Mouse (Mus musculus) neural tube, embryonic 15.5 days (tissue): ENCODE measurements around the gene Mlh3. TPM values are rescaled to one million over a fixed set of nuclear protein-coding genes. Genes with fewer than 3 reads are reported as not detected.

Source experiments
- ATAC-seq: fragments of 200-750 bp; cut with Nextera tagmentation; 2 replicates; pipeline ENCODE4 v1.8.0; 2017; ENCODE audit warnings: mild to moderate bottlenecking, moderate TSS enrichment, moderate library complexity; ENCODE audit not compliant: low FRiP score
- H3K27ac ChIP-seq: fragments of 300-500 bp; sonication (generic); replicated peaks from 2 replicates; pipeline ENCODE4 v1.5.1; 2015; ENCODE audit warnings: mild to moderate bottlenecking, inconsistent platforms
- H3K27me3 ChIP-seq: fragments of 300-500 bp; sonication (generic); replicated peaks from 2 replicates; pipeline ENCODE4 v1.6.1; 2015; ENCODE audit warnings: inconsistent platforms
- H3K36me3 ChIP-seq: fragments of 300-500 bp; sonication (generic); 2 replicates; pipeline ENCODE4 v1.6.1; 2015; ENCODE audit warnings: inconsistent platforms
- H3K4me1 ChIP-seq: fragments of 300-500 bp; sonication (generic); 2 replicates; pipeline ENCODE4 v1.6.1; 2015; ENCODE audit warnings: inconsistent platforms
- H3K4me2 ChIP-seq: fragments of 300-500 bp; sonication (generic); 2 replicates; pipeline ENCODE4 v1.6.1; 2015; ENCODE audit warnings: inconsistent platforms, mild to moderate bottlenecking, moderate library complexity
- H3K4me3 ChIP-seq: fragments of 300-500 bp; sonication (generic); replicated peaks from 2 replicates; pipeline ENCODE4 v1.5.1; 2015; ENCODE audit warnings: mild to moderate bottlenecking, inconsistent platforms
- H3K9ac ChIP-seq: fragments of 300-500 bp; sonication (generic); replicated peaks from 2 replicates; pipeline ENCODE4 v1.6.1; 2015; ENCODE audit warnings: mild to moderate bottlenecking, inconsistent platforms
- H3K9me3 ChIP-seq: fragments of 300-500 bp; sonication (generic); replicated peaks from 2 replicates; pipeline ENCODE4 v1.6.1; 2016; ENCODE audit warnings: inconsistent platforms
- WGBS: fragments of 180-500 bp; shearing (Covaris S2); methylation state at CpG from one replicate; pipeline ENCODE4 v1.1.7; 2015; ENCODE audit warnings: mixed read lengths; 5-methylcytosine and 5-hydroxymethylcytosine counted together
- polyA plus RNA-seq: library from polyadenylated mRNA; unstranded; fragments of >200 nt; fragmentation: Nextera tagmentation; extraction: Ambion mirVana; gene quantifications from 2 replicates; pipeline ENCODE4 v1.2.1, GENCODE M21; 2015

Gene Mlh3
- polyA plus RNA-seq, 1 experiment from 2014 or later = 8.5 TPM

DNA sequence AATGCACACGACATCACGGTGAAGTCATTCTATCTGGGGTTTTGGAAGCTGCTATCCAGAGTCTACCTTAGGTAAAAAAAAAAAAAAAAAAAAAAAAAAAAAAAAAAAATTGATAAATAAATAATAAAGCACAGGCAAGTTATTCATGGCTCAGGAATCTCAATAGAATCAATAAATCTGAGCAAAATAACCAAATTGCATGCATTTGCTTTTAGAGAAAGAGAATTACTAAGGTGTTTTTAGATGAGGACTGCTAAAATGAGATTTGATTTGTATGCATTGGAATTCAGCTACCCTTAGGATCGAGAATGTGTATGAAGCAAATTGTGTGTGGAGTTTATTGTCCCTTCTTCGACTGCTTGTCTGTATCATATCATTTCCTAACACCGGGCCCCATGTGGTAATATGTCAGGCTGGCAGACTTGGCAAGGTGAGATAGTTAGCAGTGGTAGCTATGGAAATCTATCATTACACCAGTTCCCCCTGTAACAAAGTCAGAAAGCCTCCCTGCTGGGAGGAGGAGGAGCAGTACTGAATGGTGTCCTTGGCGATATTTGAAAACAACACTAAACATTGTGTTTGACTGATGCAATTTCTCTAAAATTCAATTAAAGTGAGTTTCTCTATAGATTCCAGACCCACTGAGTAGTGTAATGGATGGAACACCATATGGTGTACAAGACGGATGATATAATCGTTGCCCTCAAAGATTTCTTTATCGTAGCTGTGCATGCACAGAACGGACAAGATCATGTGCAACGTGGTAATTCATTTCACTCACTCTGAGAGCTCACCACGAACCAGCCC is 10.6 kb upstream of the Mlh3 start:
- H3K4me2 ChIP-seq = peak overlapping the region; percentile 73
- H3K9me3 ChIP-seq = no peaks in the 10 kb centered on the region
- no peaks in the 10 kb centered on the region for H3K36me3 ChIP-seq
- 0 out of 2 replicates have a peak overlapping the region, but pooled peaks have one; percentile 79 for H3K27ac ChIP-seq
- no peaks in the 10 kb centered on the region for H3K27me3 ChIP-seq
- peak overlapping the region; percentile 64 for H3K4me3 ChIP-seq
- 61% methylated on average over 12 of the region's 12 CpGs for WGBS
- H3K4me1 ChIP-seq = peaks cover 6% of the 10 kb centered on the region
- no peak overlapping the region for H3K9ac ChIP-seq
- ATAC-seq = peak; percentile 23; the same call in 1 of the 2 replicates

DNA sequence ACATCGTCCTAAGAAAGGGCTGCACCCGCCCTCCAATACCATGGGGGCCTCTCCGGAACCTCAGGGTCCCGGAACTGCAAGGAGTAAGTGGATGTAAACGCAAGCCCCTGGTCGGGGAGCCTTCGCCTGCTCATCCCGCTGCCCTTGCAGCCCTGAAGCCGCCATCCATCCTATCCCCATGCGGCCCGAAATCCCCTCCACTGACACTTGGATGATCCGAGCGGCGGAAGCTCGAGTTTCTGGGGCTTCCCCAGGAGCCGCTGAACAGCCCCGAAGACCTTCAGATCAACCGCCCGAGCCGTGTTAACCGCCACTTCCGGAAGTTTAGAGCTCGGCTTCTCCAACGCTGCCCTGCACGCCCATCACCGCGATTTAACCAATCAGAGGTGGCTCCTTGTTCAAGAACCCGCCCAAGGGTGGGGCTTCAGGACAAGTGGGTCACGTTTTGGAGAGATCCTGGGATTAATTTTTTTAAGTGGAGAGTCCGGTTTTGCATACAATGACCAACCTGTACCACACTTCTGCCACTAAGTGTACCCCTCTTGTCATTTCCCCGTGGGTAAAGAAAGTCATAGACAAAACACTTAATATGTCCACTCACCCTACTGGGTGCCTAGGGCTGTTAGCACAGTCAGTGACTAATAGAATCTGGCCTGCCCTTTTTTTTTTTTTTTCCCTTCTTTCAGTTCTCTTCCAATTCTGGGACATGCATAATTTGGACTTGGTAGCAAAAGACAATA is 9.9 kb upstream of the Mlh3 start:
- Histone ChIP-seq H3K4me3 (peak overlapping the region; percentile 64), H3K27ac (peak overlapping the region; percentile 79), H3K27me3 (no peaks in the 10 kb centered on the region), H3K36me3 (no peaks in the 10 kb centered on the region), H3K4me1 (peaks cover 6% of the 10 kb centered on the region), H3K9ac (peak overlapping the region; percentile 73), H3K9me3 (no peaks in the 10 kb centered on the region), H3K4me2 (peak overlapping the region; percentile 73)
- under 1% methylated on average over 31 of the region's 31 CpGs for WGBS
- ATAC-seq = peak; percentile 99

DNA sequence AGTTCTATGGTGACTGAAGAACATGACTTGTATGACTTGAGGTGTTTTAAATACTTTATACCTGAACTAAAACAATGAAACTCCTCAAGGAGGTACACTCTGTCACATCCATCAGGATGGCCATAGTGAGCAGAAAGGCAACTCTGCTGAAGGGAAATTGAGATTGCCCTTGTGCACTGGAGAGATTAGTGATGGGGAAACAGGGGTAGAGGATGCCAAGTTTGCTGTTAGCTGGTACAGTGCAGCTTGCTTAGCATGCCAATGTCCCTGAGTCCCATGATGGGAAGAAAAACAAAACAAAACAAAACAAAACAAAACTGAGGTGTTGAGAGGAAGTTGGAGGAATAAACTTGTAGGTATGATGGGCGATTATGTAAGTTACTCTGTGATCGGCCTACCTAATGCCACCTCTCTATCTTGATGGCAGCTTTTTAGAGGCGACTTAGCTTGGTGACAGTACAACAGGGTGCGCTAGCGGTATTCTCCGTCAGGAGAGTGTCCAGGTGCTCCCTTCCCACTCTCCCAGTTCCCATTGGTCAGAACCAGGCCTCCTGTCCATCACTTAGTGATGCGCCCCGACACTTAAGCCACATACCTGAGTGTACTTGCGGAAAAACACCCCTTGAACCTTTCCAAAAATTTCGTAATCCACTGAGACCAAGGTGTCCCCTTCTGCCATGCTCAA is 9.1 kb upstream of the Mlh3 start:
- Histone ChIP-seq H3K27me3 (no peaks in the 10 kb centered on the region), H3K36me3 (no peaks in the 10 kb centered on the region), H3K4me2 (peak overlapping the region; percentile 73), H3K4me1 (peaks cover 6% of the 10 kb centered on the region), H3K9ac (peak overlapping the region; percentile 73), H3K27ac (peak overlapping the region; percentile 79), H3K4me3 (peak overlapping the region; percentile 64), H3K9me3 (no peaks in the 10 kb centered on the region)
- ATAC-seq = peak; percentile 67; the same call in 1 of the 2 replicates
- 5% methylated on average over 10 of the region's 10 CpGs for WGBS

DNA sequence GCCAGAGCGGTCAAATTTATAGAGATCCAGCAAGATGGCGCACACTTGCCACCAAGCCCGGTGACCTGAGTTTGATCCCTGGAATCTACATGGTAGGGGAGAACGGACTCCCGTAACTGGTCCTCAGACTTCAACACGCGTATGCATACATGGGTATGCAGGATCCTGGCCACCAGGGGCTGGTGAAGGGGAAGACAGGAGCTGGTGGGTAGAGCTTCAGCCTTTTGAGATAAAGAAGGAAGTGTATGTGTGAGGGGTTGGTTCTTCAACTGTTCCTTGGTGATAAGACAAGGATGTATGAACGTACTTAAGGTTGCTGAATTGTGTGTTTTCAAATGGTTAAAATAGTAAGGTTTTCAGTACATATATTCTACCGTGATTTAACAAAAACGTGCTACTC is 8.5 kb upstream of the Mlh3 start:
- Histone ChIP-seq H3K4me1 (peaks cover 6% of the 10 kb centered on the region), H3K4me3 (no peak overlapping the region), H3K9ac (no peak overlapping the region), H3K4me2 (no peak overlapping the region), H3K9me3 (no peaks in the 10 kb centered on the region), H3K27me3 (no peaks in the 10 kb centered on the region), H3K36me3 (no peaks in the 10 kb centered on the region), H3K27ac (no peak overlapping the region)
- no peak for ATAC-seq
- 96% methylated on average over 10 of the region's 10 CpGs for WGBS

DNA sequence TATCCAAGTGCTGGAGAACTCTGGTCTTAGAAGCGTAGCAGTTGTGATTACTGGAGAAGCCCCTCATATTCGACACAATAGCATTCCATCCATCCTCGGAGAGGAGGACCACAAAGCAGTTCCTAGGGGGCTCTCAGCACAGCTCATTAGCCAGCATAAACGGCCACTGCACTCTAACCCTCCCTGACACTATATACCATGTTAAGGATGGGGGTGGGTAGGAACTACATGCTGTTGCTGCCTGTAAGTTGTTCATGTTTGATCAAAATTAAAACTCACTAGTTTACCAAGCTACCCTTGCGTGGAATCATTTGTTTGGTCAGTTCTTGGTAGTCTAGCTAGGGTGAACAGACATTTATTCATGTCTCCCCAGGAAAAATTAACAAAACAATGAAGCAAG is 5.9 kb upstream of the Mlh3 start:
- Histone ChIP-seq H3K36me3 (no peaks in the 10 kb centered on the region), H3K4me1 (peaks cover 6% of the 10 kb centered on the region), H3K27ac (no peak overlapping the region), H3K27me3 (no peaks in the 10 kb centered on the region), H3K9me3 (no peaks in the 10 kb centered on the region), H3K9ac (no peak overlapping the region), H3K4me3 (no peak overlapping the region), H3K4me2 (no peak overlapping the region)
- 64% methylated on average over 5 of the region's 5 CpGs for WGBS
- no peak for ATAC-seq

DNA sequence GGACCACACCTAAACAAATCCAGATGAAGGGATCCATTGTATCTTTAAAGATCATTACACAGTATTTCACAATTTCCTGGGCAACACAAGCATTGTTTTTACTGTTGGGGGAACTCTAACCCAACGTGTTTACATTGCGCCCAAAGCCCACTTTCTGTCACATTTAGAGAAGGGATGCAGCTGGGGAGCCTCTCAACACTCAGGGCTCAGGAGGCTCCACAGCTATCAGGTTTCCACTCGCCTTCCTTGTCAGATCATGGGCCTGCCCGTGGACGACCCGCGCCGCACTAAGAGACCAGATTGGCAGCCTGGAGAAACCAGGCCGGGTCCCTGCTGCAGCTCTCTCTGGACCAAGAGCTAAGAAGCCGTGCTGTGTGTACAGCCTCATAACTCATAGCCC is 3.1 kb upstream of the Mlh3 start:
- peaks cover 11% of the 10 kb centered on the region; the same call in 1 of the 2 replicates for H3K4me1 ChIP-seq
- H3K27ac ChIP-seq = no peak overlapping the region
- H3K4me3 ChIP-seq = no peak overlapping the region
- H3K9me3 ChIP-seq = no peaks in the 10 kb centered on the region; the same call in 1 of the 2 replicates
- no peaks in the 10 kb centered on the region for H3K27me3 ChIP-seq
- no peak overlapping the region for H3K9ac ChIP-seq
- no peak for ATAC-seq
- no peak overlapping the region for H3K4me2 ChIP-seq
- H3K36me3 ChIP-seq = 0 out of 2 replicates have a peak, but pooled peaks cover 3% of the 10 kb centered on the region
- WGBS = 90% methylated on average over 10 of the region's 10 CpGs

DNA sequence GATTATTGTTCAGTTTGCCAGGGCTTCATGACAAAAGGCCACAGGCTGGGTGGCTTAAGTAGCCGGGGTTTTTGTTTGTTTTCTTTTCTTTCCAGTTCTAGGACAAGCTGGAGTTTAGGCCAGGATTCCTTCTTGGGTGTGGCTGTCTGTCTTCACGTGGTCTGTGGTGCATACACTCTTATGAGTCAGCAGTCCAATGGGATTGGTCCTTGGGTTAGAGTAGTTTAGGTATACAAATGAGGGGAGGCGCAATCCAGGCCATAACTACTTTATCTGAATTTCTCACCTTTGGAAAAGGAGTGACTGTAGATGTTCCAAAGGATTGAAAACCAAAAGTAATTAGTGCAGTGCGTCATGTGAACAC is 1.4 kb upstream of the Mlh3 start:
- no peak overlapping the region for H3K27ac ChIP-seq
- ATAC-seq = no peak
- WGBS = 82% methylated on average over 4 of the region's 4 CpGs

DNA sequence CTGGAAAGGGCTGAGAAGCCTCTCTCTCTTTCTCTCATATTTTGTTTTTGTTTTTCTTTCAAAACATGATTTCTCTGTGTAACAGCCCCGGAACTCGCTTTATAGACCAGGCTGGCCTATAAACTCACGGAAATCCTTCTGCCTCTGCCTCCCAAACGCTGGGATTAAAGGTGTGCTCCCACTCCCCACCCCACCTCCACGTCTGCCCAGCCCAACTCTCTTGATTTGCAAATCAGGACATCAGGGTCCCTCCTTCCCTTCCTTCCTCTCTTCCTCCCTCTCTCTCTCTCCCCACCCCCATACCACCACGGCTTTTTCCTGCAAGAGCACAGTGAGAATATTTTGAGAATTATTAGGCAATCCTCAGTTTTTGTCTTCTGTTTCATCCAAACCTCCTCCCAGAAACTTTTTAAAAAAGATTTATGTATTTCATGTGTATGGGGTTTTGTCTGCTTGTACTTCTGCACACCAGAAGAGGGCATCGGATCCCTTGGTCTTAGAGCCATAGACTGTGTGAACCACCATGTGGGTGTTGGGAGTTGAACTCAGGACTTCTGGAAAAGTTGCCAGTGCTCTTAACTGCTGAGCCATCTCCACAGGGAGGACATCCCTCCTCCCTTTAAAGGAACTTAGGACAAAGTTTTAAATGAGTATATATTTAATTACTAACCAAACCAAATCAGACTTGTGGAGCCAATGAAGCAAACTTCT is 888 bp upstream of the Mlh3 start:
- Histone ChIP-seq H3K27me3 (no peaks in the 10 kb centered on the region), H3K4me2 (peak overlapping the region; percentile 57), H3K4me3 (no peak overlapping the region; the same call in 1 of the 2 replicates), H3K27ac (no peak overlapping the region), H3K9me3 (no peaks in the 10 kb centered on the region; the same call in 1 of the 2 replicates), H3K4me1 (peaks cover 11% of the 10 kb centered on the region; the same call in 1 of the 2 replicates), H3K9ac (no peak overlapping the region), H3K36me3 (peaks cover 13% of the 10 kb centered on the region)
- 79% methylated on average over 7 of the region's 7 CpGs for WGBS
- no peak for ATAC-seq

More for the DNA sequence above, 1.4 kb upstream of the Mlh3 start:
- no peak overlapping the region for H3K4me3 ChIP-seq
- no peaks in the 10 kb centered on the region; the same call in 1 of the 2 replicates for H3K9me3 ChIP-seq
- H3K36me3 ChIP-seq = peaks cover 13% of the 10 kb centered on the region
- H3K4me1 ChIP-seq = peaks cover 11% of the 10 kb centered on the region; the same call in 1 of the 2 replicates
- H3K9ac ChIP-seq = no peak overlapping the region
- no peak overlapping the region for H3K4me2 ChIP-seq
- H3K27me3 ChIP-seq = no peaks in the 10 kb centered on the region

DNA sequence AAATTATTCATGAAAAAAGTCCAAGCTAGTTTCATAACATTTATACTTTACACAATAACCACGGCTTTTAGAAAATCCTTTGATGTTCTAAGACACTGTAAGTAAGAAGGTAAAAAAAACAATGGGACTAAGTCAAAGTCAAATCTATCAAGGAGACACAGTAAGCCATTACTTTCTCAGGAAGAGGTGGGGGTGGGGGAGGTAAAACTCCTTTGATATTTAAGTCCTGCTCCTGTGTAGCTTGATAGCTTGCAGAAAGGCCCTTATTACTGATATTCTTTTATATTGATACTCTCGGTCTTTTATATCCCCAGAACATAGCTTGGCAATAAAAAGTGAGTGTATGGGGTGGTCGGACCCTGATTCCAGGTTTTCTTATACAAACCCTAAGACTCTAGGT is 578 bp downstream of the Mlh3 start:
- WGBS = 46% methylated on average over 3 of the region's 3 CpGs
- Histone ChIP-seq H3K4me2 (peak overlapping the region; percentile 57), H3K4me1 (peaks cover 11% of the 10 kb centered on the region; the same call in 1 of the 2 replicates), H3K27me3 (no peaks in the 10 kb centered on the region), H3K4me3 (peak overlapping the region; percentile 46), H3K27ac (peak overlapping the region; percentile 85), H3K36me3 (peaks cover 13% of the 10 kb centered on the region), H3K9me3 (no peaks in the 10 kb centered on the region; the same call in 1 of the 2 replicates), H3K9ac (peak overlapping the region; percentile 46)
- no peak for ATAC-seq

DNA sequence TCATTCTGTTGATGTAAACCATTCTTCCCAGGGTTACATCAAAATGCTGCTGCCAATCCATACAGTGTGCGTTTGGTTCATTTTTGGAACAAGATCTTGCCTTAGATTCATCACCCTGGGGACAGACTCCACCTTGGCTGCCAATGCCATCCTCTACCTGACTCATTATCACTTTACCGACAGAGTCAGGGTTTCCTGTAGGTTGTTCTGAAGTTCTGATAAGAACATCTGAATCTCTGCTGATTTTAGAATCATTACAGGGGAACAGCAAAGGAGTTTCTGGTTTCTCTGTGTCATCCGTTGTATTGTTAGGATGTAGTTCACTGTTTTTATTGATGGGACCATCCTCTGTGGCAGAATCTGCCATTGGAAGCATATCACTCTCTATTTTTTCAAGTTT is 4.2 kb downstream of the Mlh3 start:
- no peaks in the 10 kb centered on the region for H3K27me3 ChIP-seq
- peaks cover 13% of the 10 kb centered on the region for H3K36me3 ChIP-seq
- ATAC-seq = no peak
- no peaks in the 10 kb centered on the region; the same call in 1 of the 2 replicates for H3K9me3 ChIP-seq
- WGBS = 94% methylated on average over 3 of the region's 3 CpGs
- H3K4me2 ChIP-seq = no peak overlapping the region
- H3K27ac ChIP-seq = no peak overlapping the region
- H3K9ac ChIP-seq = no peak overlapping the region
- H3K4me1 ChIP-seq = peaks cover 18% of the 10 kb centered on the region; the same call in 1 of the 2 replicates
- H3K4me3 ChIP-seq = no peak overlapping the region

DNA sequence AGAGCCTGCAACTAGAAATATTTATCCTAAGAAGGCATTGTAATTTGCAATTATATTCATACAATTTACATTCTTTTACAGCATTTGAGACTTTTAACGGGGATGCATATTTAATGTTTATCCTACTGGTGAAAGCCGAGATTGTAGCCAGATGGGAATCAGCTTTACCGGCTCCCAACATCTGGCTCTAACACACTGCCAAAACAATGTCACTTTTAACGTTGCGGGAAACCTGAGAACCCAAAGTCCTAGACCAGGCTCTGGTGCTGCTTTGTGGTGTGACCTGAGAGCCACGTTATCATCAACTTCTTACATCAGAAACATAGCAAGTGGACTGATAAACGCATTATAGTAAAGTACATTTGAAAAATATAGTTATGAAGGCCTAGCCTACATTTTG is 5.5 kb downstream of the Mlh3 start:
- no peak overlapping the region for H3K4me3 ChIP-seq
- no peak overlapping the region for H3K27ac ChIP-seq
- H3K4me1 ChIP-seq = peaks cover 11% of the 10 kb centered on the region; the same call in 1 of the 2 replicates
- ATAC-seq = no peak
- H3K4me2 ChIP-seq = no peak overlapping the region
- no peaks in the 10 kb centered on the region for H3K27me3 ChIP-seq
- WGBS = 64% methylated on average over 7 of the region's 7 CpGs
- H3K9ac ChIP-seq = no peak overlapping the region
- no peaks in the 10 kb centered on the region; the same call in 1 of the 2 replicates for H3K9me3 ChIP-seq
- peaks cover 13% of the 10 kb centered on the region for H3K36me3 ChIP-seq
